In genomic region chr10:62601053-62601791, GRCm38 (mm10) we compare ENCODE assay signal across 8 mouse cellular contexts. TPM values are rescaled to one million over a fixed set of nuclear protein-coding genes. Genes with fewer than 3 reads are reported as not detected.
DNase-seq lines count a peak whose midpoint lies in the region; ATAC-seq and TF ChIP-seq lines count a peak whose summit lies in the region.

No protein-coding gene starts in this region.

- no peak for DNase-seq in testis, postnatal 10 days (ENCODE audit: low spot score)
- DNase-seq in c-Kit-positive CD71-positive TER-119-positive erythroid progenitor cells, embryonic 14.5 days (ENCODE audit: low spot score) = peak; percentile 42
- DNase-seq in hindbrain, embryonic 14.5 days (ENCODE audit: low spot score) = no peak
- no peak for DNase-seq in cerebellum, postnatal 25 days
- no peak for DNase-seq in spleen, adult 18-20 months

- no peak for TF ChIP-seq POLR2A in testis, adult 2 months (IDR thresholded peaks at IDR 0.05; ENCODE audit: control insufficient read depth, low read depth, low read length)

- no peak for TF ChIP-seq CTCF in testis, adult 2 months (IDR thresholded peaks at IDR 0.05; ENCODE audit: control insufficient read depth, insufficient read depth, insufficient replicate concordance, low read depth, low read length)

- H3K36me3 ChIP-seq in testis, adult 2 months (ENCODE audit: control insufficient read depth, insufficient read depth, low read length) = peaks cover 2% of the 10 kb centered on the region; the same call in 1 of the 2 replicates
- peaks cover 22% of the 10 kb centered on the region for H3K36me3 ChIP-seq in hindbrain, embryonic 14.5 days (replicated peaks; ENCODE audit: control insufficient read depth, insufficient read depth)
- H3K36me3 ChIP-seq in midbrain, embryonic 13.5 days = peaks cover 16% of the 10 kb centered on the region

- H3K27me3 ChIP-seq in testis, adult 2 months (ENCODE audit: control insufficient read depth, insufficient read depth, low read length) = no peaks in the 10 kb centered on the region
- no peaks in the 10 kb centered on the region for H3K27me3 ChIP-seq in hindbrain, embryonic 14.5 days (ENCODE audit: control insufficient read depth, insufficient read depth, low read length)
- no peaks in the 10 kb centered on the region for H3K27me3 ChIP-seq in midbrain, embryonic 13.5 days

- peak overlapping the region; percentile 78 for H3K9ac ChIP-seq in hindbrain, embryonic 14.5 days
- peak overlapping the region; percentile 75 for H3K9ac ChIP-seq in midbrain, embryonic 13.5 days (replicated peaks)

- H3K27ac ChIP-seq in testis, adult 2 months (ENCODE audit: control insufficient read depth, insufficient read depth, low read depth, low read length) = no peak overlapping the region; the same call in 1 of the 2 replicates
- H3K27ac ChIP-seq in hindbrain, embryonic 14.5 days = no peak overlapping the region
- H3K27ac ChIP-seq in midbrain, embryonic 13.5 days = no peak overlapping the region

- no peak for ATAC-seq in hindbrain, embryonic 14.5 days (ENCODE audit: low FRiP score)
- no peak for ATAC-seq in midbrain, embryonic 13.5 days
- ATAC-seq in frontal cortex, adult (ENCODE audit: low TSS enrichment) = no peak

- H3K4me3 ChIP-seq in testis, adult 2 months (ENCODE audit: control insufficient read depth, low read depth, low read length) = peak overlapping the region; percentile 89
- peak overlapping the region; percentile 94 for H3K4me3 ChIP-seq in hindbrain, embryonic 14.5 days (replicated peaks; ENCODE audit: low read length)
- H3K4me3 ChIP-seq in midbrain, embryonic 13.5 days (replicated peaks) = peak overlapping the region; percentile 84

- H3K4me2 ChIP-seq in hindbrain, embryonic 14.5 days (replicated peaks) = peak overlapping the region; percentile 93
- peak overlapping the region; percentile 93 for H3K4me2 ChIP-seq in midbrain, embryonic 13.5 days (replicated peaks)

- WGBS in hindbrain, embryonic 14.5 days = 14% methylated on average over 20 of the region's 20 CpGs
- WGBS in midbrain, embryonic 13.5 days = 13% methylated on average over 20 of the region's 20 CpGs

- peaks cover 3% of the 10 kb centered on the region; the same call in 1 of the 2 replicates for H3K4me1 ChIP-seq in testis, adult 2 months (ENCODE audit: control insufficient read depth, insufficient read depth, low read length)
- peaks cover 16% of the 10 kb centered on the region; the same call in 1 of the 2 replicates for H3K4me1 ChIP-seq in hindbrain, embryonic 14.5 days (replicated peaks; ENCODE audit: control insufficient read depth, insufficient read depth, low read length)
- H3K4me1 ChIP-seq in midbrain, embryonic 13.5 days (replicated peaks) = peaks cover 33% of the 10 kb centered on the region

- no peaks in the 10 kb centered on the region for H3K9me3 ChIP-seq in hindbrain, embryonic 14.5 days (ENCODE audit: control insufficient read depth, low read length)
- no peaks in the 10 kb centered on the region for H3K9me3 ChIP-seq in midbrain, embryonic 13.5 days

RNA-seq across cellular contexts. Expression of gene Ddx21, which starts 0.9 kb away (rescaled TPM):
- polyA plus RNA-seq in testis, adult 2 months (2012; rRNA removed) = 15.7 and 18.1 TPM in 2 replicates
- 15.9 and 17.8 TPM in 2 replicates for polyA plus RNA-seq in hindbrain, embryonic 14.5 days (2014; fragmentation: Nextera tagmentation; extraction: Ambion mirVana)
- 18.2 and 20.0 TPM in 2 replicates for polyA plus RNA-seq in midbrain, embryonic 13.5 days (2015; fragmentation: Nextera tagmentation; extraction: Ambion mirVana)

RNA-seq across cellular contexts. Expression of gene Kif1bp, which starts 23.0 kb away (rescaled TPM):
- 41.7 and 47.4 TPM in 2 replicates for polyA plus RNA-seq in testis, adult 2 months (2012; rRNA removed)
- 90.4 and 96.8 TPM in 2 replicates for polyA plus RNA-seq in hindbrain, embryonic 14.5 days (2014; fragmentation: Nextera tagmentation; extraction: Ambion mirVana)
- polyA plus RNA-seq in midbrain, embryonic 13.5 days (2015; fragmentation: Nextera tagmentation; extraction: Ambion mirVana) = 62.1 and 69.1 TPM in 2 replicates

RNA-seq across cellular contexts. Expression of gene Ddx50, which starts 49.8 kb away (rescaled TPM):
- 17.8 and 21.0 TPM in 2 replicates for polyA plus RNA-seq in testis, adult 2 months (2012; rRNA removed)
- polyA plus RNA-seq in hindbrain, embryonic 14.5 days (2014; fragmentation: Nextera tagmentation; extraction: Ambion mirVana) = 87.5 and 90.1 TPM in 2 replicates
- 102 and 110 TPM in 2 replicates for polyA plus RNA-seq in midbrain, embryonic 13.5 days (2015; fragmentation: Nextera tagmentation; extraction: Ambion mirVana)
